Mouse (Mus musculus): ENCODE measurements around the gene Pls1. TPM values are rescaled to one million over a fixed set of nuclear protein-coding genes. Genes with fewer than 3 reads are reported as not detected.

The Pls1 gene
- 2.3 TPM for polyA plus RNA-seq (2014; fragmentation: Illumina TruSeq; extraction: RNeasy Lipid Tissue Mini Kit (QIAGEN cat#74804); ENCODE audit: low read depth, low replicate concordance)

DNA sequence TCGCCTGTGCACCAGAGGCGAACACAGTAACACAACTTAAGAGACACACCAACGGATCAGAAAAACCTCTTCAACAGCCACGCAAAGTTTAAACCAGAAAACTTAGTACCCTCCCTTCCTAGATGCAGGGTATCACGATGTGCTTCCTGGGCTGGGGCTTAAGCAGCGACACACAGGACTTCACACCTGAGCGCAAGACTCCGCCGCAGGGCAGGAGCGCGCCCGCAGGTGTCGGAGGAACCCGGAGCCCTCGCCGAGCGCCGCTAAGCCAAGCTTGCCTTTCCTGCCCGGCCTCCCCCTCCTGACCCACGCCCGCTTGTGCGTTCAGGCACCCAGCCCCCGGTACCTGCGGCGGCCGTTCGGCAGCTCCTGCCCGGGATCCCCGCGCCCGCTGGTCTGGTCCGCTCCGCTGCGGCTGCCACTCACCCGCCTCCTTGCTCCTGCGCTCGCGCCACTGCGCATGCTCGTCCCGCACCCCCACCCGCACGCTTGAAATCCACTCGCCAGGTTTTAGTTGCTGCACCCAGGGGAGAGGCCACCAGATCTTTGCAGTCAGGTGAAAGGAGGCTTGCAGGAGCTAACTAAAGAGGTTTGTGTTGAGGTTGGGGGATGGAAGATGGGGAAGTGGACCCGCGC lies at the start of gene Pls1:
Gene Pls1 (minus strand): TSS at position 487 of the 636 bp plus-strand sequence.

DNA sequence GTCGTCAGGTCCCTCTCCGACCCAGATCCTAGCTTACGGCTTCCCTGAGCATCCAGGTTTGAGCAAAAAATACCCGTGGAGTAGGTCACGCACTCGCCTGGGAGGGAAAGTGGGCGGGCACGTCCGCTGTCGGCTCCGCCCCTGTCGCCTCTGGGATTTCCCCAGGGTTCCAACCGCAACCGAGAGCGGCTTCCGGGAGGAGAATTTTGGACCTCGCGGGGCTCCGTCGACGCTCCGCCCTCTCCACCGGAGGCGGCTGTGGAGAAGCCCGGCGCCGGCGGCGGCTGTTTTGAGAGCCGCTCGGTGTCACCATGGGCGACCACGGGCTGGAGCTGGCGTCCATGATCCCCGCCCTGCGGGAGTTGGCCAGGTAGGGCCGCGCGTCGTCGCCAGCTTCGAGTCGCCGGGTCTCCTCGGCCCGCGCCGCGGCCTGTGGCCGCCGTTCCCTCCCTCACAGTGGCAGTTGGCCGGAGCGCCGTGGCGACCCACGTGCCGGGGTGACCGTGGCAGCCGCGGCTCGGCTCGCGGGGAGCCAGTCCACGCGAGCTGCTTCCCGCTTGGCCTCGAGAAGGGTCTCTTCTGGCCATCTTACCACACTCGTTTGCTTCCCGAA lies 12.4 kb upstream of the Pls1 start, which contains the start of gene Atr:
Gene Atr (plus strand): TSS at position 184 of the 613 bp plus-strand sequence.

DNA sequence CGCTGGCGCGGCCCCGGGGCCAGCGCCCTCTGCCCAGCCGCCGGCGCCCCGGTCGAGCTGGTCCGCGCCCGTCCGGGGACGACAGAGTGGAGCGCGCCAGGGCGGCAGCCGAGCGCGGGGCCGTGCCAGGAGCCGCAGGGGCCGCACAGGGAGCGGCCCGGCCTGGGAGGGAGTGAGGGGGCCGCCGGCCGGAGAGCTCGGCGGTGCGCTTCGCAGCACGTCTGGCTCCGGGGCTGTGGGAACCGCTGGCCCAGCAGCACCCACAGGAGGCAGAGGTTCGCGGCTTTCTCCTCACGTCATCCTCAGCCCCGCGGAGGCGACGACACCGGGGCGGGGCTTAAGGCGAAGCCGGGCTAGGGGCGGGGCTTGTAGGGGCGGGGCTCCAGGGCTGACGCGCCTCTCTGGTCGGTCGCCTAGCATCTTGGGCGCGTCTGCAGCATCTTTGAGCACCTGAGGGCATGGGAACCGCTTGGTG lies 95.0 kb downstream of the Pls1 start, which contains the start of gene Trpc1:
Gene Trpc1 (minus strand): TSS at position 339 of the 475 bp plus-strand sequence.

Other genes starting within 250 kb of the Pls1 start
- gene Pcolce2, start 207.7 kb downstream of the Pls1 start, polyA plus RNA-seq (2014; fragmentation: Illumina TruSeq; extraction: RNeasy Lipid Tissue Mini Kit (QIAGEN cat#74804); ENCODE audit: low read depth, low replicate concordance), result 10.2 TPM
- gene Trpc1, start 94.9 kb downstream of the Pls1 start, polyA plus RNA-seq (2014; fragmentation: Illumina TruSeq; extraction: RNeasy Lipid Tissue Mini Kit (QIAGEN cat#74804); ENCODE audit: low read depth, low replicate concordance), result 2.1 TPM
- gene Atr, start 12.3 kb upstream of the Pls1 start, polyA plus RNA-seq (2014; fragmentation: Illumina TruSeq; extraction: RNeasy Lipid Tissue Mini Kit (QIAGEN cat#74804); ENCODE audit: low read depth, low replicate concordance), result 8.4 TPM
- gene Xrn1, start 109.4 kb upstream of the Pls1 start, polyA plus RNA-seq (2014; fragmentation: Illumina TruSeq; extraction: RNeasy Lipid Tissue Mini Kit (QIAGEN cat#74804); ENCODE audit: low read depth, low replicate concordance), result 8.1 TPM

All from adipose tissue, adult 10 weeks (tissue).